Mouse (Mus musculus): ENCODE measurements around the gene Ints6l. TPM values are rescaled to one million over a fixed set of nuclear protein-coding genes. Genes with fewer than 3 reads are reported as not detected.

The Ints6l gene
- total RNA-seq, 1 experiment, result 7.8 TPM

DNA sequence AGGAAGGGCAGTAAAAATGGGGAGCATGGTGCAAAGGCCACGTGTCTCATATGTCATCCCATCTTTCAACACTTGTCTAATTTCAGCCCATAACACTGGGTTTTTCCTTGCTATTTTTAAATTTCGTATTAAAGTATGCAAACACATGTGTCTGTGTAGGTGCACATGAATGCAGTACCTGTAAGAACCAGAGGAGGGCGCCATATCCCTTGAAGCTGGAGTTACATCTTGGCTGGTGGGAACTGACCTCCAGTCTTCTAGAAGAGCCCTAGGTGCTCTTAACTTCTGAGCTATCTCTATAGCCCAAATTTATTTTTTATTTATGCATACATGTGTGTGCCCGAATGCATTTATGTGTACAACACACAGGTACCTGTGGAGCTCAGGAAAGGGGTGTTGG, 37.1 kb upstream of the Ints6l start:
- no peak overlapping the region for H3K27ac ChIP-seq (ENCODE audit: insufficient read depth, low read depth, low read length, poor library complexity, severe bottlenecking)
- H3K4me1 ChIP-seq (ENCODE audit: control insufficient read depth in 2 of 2, insufficient read depth in 2 of 2, low read length in 2 of 2, poor library complexity in 1 of 2), result no peaks in the 10 kb centered on the region
- no peak for DNase-seq (ENCODE audit: low read depth, low spot score)
- no peak overlapping the region for H3K4me3 ChIP-seq (ENCODE audit: insufficient read depth in 1 of 2, low read depth in 1 of 2, low read length in 2 of 2, poor library complexity in 1 of 2, severe bottlenecking in 1 of 2)
- no peak overlapping the region for H3K9ac ChIP-seq (ENCODE audit: insufficient read depth, low read depth, low read length, poor library complexity, severe bottlenecking)
- no peak for TF ChIP-seq MAFK (IDR thresholded peaks at IDR 0.05; ENCODE audit: insufficient read depth, low read depth, low read length)
- TF ChIP-seq CHD2 (IDR thresholded peaks at IDR 0.05; ENCODE audit: low read depth, low read length), result no peak
- TF ChIP-seq HCFC1 (IDR thresholded peaks at IDR 0.05; ENCODE audit: borderline replicate concordance, insufficient read depth, low read length), result no peak
- no peak for TF ChIP-seq ZC3H11A (IDR thresholded peaks at IDR 0.05; ENCODE audit: borderline replicate concordance, low read depth, low read length)
- no peak for TF ChIP-seq ZNF384 (IDR thresholded peaks at IDR 0.05; ENCODE audit: low read depth, low read length)
- H3K36me3 ChIP-seq (ENCODE audit: control insufficient read depth, insufficient read depth, low read length, poor library complexity, severe bottlenecking), result no peaks in the 10 kb centered on the region
- no peaks in the 10 kb centered on the region for H3K9me3 ChIP-seq (ENCODE audit: control insufficient read depth, insufficient read depth, low read depth, low read length)
- in situ Hi-C loops (cut with MboI; ENCODE audit: low sequenced_read_pairs in 2 of 2, unreplicated experiment in 2 of 2), result no loop called here

DNA sequence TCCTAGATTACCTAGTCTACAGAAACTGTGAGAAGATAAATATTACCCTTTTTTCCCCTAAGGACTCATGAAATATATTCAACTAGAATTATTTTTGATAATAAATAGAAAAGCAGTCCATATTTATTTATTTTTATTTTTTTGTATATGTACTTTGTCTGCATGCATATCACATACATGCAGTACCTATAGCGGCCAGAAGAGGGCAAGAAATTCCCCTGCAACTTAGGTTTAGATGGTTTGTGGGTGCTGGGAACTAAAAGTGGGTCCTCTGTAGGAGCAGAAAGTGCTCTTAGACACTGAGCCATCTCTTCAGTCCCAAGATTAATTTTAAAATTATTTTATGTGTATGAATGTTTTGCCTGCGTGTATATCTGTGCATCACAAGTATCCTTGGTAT, 24.1 kb upstream of the Ints6l start:
- H3K36me3 ChIP-seq (ENCODE audit: control insufficient read depth, insufficient read depth, low read length, poor library complexity, severe bottlenecking), result no peaks in the 10 kb centered on the region
- H3K9me3 ChIP-seq (ENCODE audit: control insufficient read depth, insufficient read depth, low read depth, low read length), result no peaks in the 10 kb centered on the region
- in situ Hi-C loops (cut with MboI; ENCODE audit: low sequenced_read_pairs in 2 of 2, unreplicated experiment in 2 of 2), result no loop called here
- TF ChIP-seq ZNF384 (IDR thresholded peaks at IDR 0.05; ENCODE audit: low read depth, low read length) (no peak), CHD2 (IDR thresholded peaks at IDR 0.05; ENCODE audit: low read depth, low read length) (no peak), HCFC1 (IDR thresholded peaks at IDR 0.05; ENCODE audit: borderline replicate concordance, insufficient read depth, low read length) (no peak), ZC3H11A (IDR thresholded peaks at IDR 0.05; ENCODE audit: borderline replicate concordance, low read depth, low read length) (no peak), MAFK (IDR thresholded peaks at IDR 0.05; ENCODE audit: insufficient read depth, low read depth, low read length) (no peak)
- no peak overlapping the region for H3K4me3 ChIP-seq (ENCODE audit: insufficient read depth in 1 of 2, low read depth in 1 of 2, low read length in 2 of 2, poor library complexity in 1 of 2, severe bottlenecking in 1 of 2)
- no peaks in the 10 kb centered on the region for H3K4me1 ChIP-seq (ENCODE audit: control insufficient read depth in 2 of 2, insufficient read depth in 2 of 2, low read length in 2 of 2, poor library complexity in 1 of 2)
- DNase-seq (ENCODE audit: low read depth, low spot score), result no peak
- no peak overlapping the region for H3K27ac ChIP-seq (ENCODE audit: insufficient read depth, low read depth, low read length, poor library complexity, severe bottlenecking)
- no peak overlapping the region for H3K9ac ChIP-seq (ENCODE audit: insufficient read depth, low read depth, low read length, poor library complexity, severe bottlenecking)

- in situ Hi-C loops (cut with MboI; ENCODE audit: low sequenced_read_pairs in 2 of 2, unreplicated experiment in 2 of 2), result no loop called here
- no peak for DNase-seq (ENCODE audit: low read depth, low spot score)
- no peaks in the 10 kb centered on the region for H3K4me1 ChIP-seq (ENCODE audit: control insufficient read depth in 2 of 2, insufficient read depth in 2 of 2, low read length in 2 of 2, poor library complexity in 1 of 2)
- no peaks in the 10 kb centered on the region for H3K36me3 ChIP-seq (ENCODE audit: control insufficient read depth, insufficient read depth, low read length, poor library complexity, severe bottlenecking)
- H3K4me3 ChIP-seq (ENCODE audit: insufficient read depth in 1 of 2, low read depth in 1 of 2, low read length in 2 of 2, poor library complexity in 1 of 2, severe bottlenecking in 1 of 2), result no peak overlapping the region
- H3K9ac ChIP-seq (ENCODE audit: insufficient read depth, low read depth, low read length, poor library complexity, severe bottlenecking), result no peak overlapping the region
- TF ChIP-seq ZC3H11A (IDR thresholded peaks at IDR 0.05; ENCODE audit: borderline replicate concordance, low read depth, low read length), result no peak
- TF ChIP-seq CHD2 (IDR thresholded peaks at IDR 0.05; ENCODE audit: low read depth, low read length), result no peak
- TF ChIP-seq MAFK (IDR thresholded peaks at IDR 0.05; ENCODE audit: insufficient read depth, low read depth, low read length), result no peak
- TF ChIP-seq ZNF384 (IDR thresholded peaks at IDR 0.05; ENCODE audit: low read depth, low read length), result no peak
- TF ChIP-seq HCFC1 (IDR thresholded peaks at IDR 0.05; ENCODE audit: borderline replicate concordance, insufficient read depth, low read length), result no peak
- H3K9me3 ChIP-seq (ENCODE audit: control insufficient read depth, insufficient read depth, low read depth, low read length), result no peaks in the 10 kb centered on the region
- H3K27ac ChIP-seq (ENCODE audit: insufficient read depth, low read depth, low read length, poor library complexity, severe bottlenecking), result no peak overlapping the region
Measured at GRCm38 (mm10) chrX:56435758-56436283, 18.8 kb upstream of the Ints6l start.

DNA sequence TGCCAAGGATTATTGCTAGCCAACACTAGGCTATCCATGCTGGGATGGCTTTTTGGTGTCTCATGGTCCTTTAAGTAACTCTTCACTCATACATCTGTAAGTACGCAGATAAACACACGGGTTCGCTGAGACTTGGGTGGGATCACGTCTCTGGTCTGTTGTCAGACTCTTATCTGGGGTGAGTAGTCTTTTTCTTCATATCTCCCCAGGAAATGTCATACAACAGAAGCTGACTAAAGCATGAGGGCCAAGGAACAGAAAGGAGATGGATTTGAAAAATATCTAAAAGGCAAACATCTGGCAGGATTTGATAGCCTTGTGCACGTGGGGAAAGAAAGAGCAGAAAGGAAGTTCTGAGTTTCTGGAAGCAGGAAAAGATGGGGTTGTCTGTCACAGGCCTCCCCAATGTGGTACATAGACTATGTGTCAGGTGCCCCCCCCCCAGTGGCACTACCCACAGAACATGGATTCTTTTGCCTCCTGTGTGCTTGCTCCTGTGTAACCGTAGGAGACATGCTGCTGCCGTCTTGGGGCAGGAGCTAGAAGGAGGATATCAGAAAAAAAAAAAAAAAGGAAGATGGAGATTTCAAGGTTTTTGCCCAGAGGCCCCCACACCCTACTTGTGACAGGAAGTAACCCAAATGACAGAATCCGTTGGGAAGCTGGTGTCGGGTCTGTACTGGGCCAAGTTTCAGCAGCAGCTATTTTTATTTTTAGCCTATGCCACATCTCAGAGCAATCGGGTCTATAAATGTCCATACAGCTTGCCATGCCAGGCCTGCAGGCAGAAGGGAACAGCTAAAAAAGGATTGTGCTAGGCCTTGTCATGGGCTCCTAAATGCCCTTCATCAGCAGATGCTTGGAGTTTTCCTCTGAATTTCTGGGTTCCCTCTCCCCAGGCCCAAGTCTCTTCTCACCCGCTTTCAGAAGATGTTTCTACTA, 7.9 kb upstream of the Ints6l start:
- in situ Hi-C loops (cut with MboI; ENCODE audit: low sequenced_read_pairs in 2 of 2, unreplicated experiment in 2 of 2), result no loop called here
- H3K4me1 ChIP-seq (ENCODE audit: control insufficient read depth in 2 of 2, insufficient read depth in 2 of 2, low read length in 2 of 2, poor library complexity in 1 of 2), result no peaks in the 10 kb centered on the region
- no peak for DNase-seq (ENCODE audit: low read depth, low spot score)
- H3K27ac ChIP-seq (ENCODE audit: insufficient read depth, low read depth, low read length, poor library complexity, severe bottlenecking), result no peak overlapping the region
- no peaks in the 10 kb centered on the region for H3K36me3 ChIP-seq (ENCODE audit: control insufficient read depth, insufficient read depth, low read length, poor library complexity, severe bottlenecking)
- H3K4me3 ChIP-seq (ENCODE audit: insufficient read depth in 1 of 2, low read depth in 1 of 2, low read length in 2 of 2, poor library complexity in 1 of 2, severe bottlenecking in 1 of 2), result no peak overlapping the region
- no peak for TF ChIP-seq MAFK (IDR thresholded peaks at IDR 0.05; ENCODE audit: insufficient read depth, low read depth, low read length)
- no peak for TF ChIP-seq ZNF384 (IDR thresholded peaks at IDR 0.05; ENCODE audit: low read depth, low read length)
- no peak for TF ChIP-seq HCFC1 (IDR thresholded peaks at IDR 0.05; ENCODE audit: borderline replicate concordance, insufficient read depth, low read length)
- TF ChIP-seq ZC3H11A (IDR thresholded peaks at IDR 0.05; ENCODE audit: borderline replicate concordance, low read depth, low read length), result no peak
- no peak for TF ChIP-seq CHD2 (IDR thresholded peaks at IDR 0.05; ENCODE audit: low read depth, low read length)
- no peaks in the 10 kb centered on the region for H3K9me3 ChIP-seq (ENCODE audit: control insufficient read depth, insufficient read depth, low read depth, low read length)
- no peak overlapping the region for H3K9ac ChIP-seq (ENCODE audit: insufficient read depth, low read depth, low read length, poor library complexity, severe bottlenecking)
